Mouse (Mus musculus) heart, postnatal 0 days (tissue): Measurements from ENCODE around the gene Trak1. TPM values are rescaled to one million over a fixed set of nuclear protein-coding genes. Genes with fewer than 3 reads are reported as not detected.
A peak's percentile ranks its signal among the peaks of the same experiment; 100 is the strongest.

Source experiments
- ATAC-seq: fragments of 200-750 bp; cut with Nextera tagmentation; 2 replicates; pipeline ENCODE4 v1.8.0; 2017; ENCODE audit warnings: low read depth, moderate number of reproducible peaks, moderate library complexity; ENCODE audit not compliant: insufficient read depth
- DNase-seq: peaks from one replicate; pipeline ENCODE4 v3.0.0-alpha.2; 2016; ENCODE audit warnings: low spot score
- H3K27ac ChIP-seq: fragments of 300-500 bp; sonication (generic); 2 replicates; pipeline ENCODE4 v1.5.1; 2014; ENCODE audit warnings: low read depth, mild to moderate bottlenecking
- H3K27me3 ChIP-seq: fragments of 300-500 bp; sonication (generic); 2 replicates; pipeline ENCODE4 v1.6.1; 2014; ENCODE audit warnings: low read length, mixed read lengths; ENCODE audit not compliant: control insufficient read depth, insufficient read depth
- H3K36me3 ChIP-seq: fragments of 300-500 bp; sonication (generic); replicated peaks from 2 replicates; pipeline ENCODE4 v1.6.1; 2014; ENCODE audit warnings: low read length, mixed read lengths; ENCODE audit not compliant: control insufficient read depth, insufficient read depth
- H3K4me1 ChIP-seq: fragments of 300-500 bp; sonication (generic); 2 replicates; pipeline ENCODE4 v1.6.1; 2014; ENCODE audit warnings: antibody characterized with exemption; ENCODE audit not compliant: control insufficient read depth, insufficient read depth
- H3K4me2 ChIP-seq: fragments of 300-500 bp; sonication (generic); 2 replicates; pipeline ENCODE4 v1.6.1; 2014; ENCODE audit warnings: low read depth, mild to moderate bottlenecking, low read length, moderate library complexity
- H3K4me3 ChIP-seq: fragments of 300-500 bp; sonication (generic); 2 replicates; pipeline ENCODE4 v1.5.1; 2014; ENCODE audit warnings: low read depth, low read length
- H3K9ac ChIP-seq: fragments of 300-500 bp; sonication (generic); replicated peaks from 2 replicates; pipeline ENCODE4 v1.6.1; 2014; ENCODE audit warnings: low read depth, low read length, mixed read lengths
- H3K9me3 ChIP-seq: fragments of 300-500 bp; sonication (generic); replicated peaks from 2 replicates; pipeline ENCODE4 v1.6.1; 2016; ENCODE audit warnings: low read length; ENCODE audit not compliant: control insufficient read depth
- CTCF ChIP-seq: IDR thresholded peaks from 2 replicates; pipeline ENCODE4 v1.5.1; 2016; ENCODE audit warnings: antibody characterized with exemption, control low read depth, low read depth
- EP300 ChIP-seq: IDR thresholded peaks from 2 replicates; pipeline ENCODE4 v1.6.1; 2016; ENCODE audit warnings: antibody characterized with exemption, low read depth
- WGBS: fragments of 180-500 bp; shearing (Covaris S2); extraction: QIAGEN DNeasy Blood & Tissue Kit; methylation state at CpG from one replicate; pipeline ENCODE4 v1.1.7; 2014; 5-methylcytosine and 5-hydroxymethylcytosine counted together
- polyA plus RNA-seq: library from polyadenylated mRNA; unstranded; fragments of >200 nt; fragmentation: Nextera tagmentation; extraction: Ambion mirVana; gene quantifications from 2 replicates; pipeline ENCODE4 v1.2.1, GENCODE M21; 2015
- total RNA-seq: library from RNA; depleted of rRNA; stranded (reverse); fragments of >200 nt; gene quantifications from 2 replicates; pipeline ENCODE4 v1.2.3, GENCODE M21; 2014; ENCODE audit warnings: low replicate concordance

Trak1 gene
- total and polyA plus RNA-seq, 2 experiments from 2014 or later, result 59.3 to 113 TPM

DNA sequence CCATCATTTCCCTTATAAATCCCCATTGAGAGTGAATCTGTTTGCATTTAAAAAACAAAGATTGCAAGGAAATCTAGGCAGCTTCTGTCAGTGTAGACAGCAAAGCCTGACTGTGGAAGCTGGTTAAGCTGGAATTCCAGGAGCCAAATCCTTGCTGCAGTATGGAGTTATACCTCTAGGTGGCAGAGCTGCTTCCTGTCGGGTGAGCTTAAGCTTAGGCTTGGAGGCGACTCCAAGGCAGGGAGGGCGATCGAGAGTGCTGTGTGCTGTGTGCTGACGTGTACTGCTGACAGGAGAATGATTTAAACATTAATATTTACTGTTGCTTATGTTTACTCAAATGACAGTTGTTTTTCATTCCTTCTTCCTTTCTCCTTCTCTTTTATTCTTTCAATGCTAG lies 95.1 kb downstream of the Trak1 start:
- ATAC-seq, result peak; percentile 53; the same call in 1 of the 2 replicates
- Histone ChIP-seq H3K4me2 (no peak overlapping the region), H3K36me3 (peaks cover 52% of the 10 kb centered on the region), H3K9me3 (no peaks in the 10 kb centered on the region), H3K4me1 (peaks cover 11% of the 10 kb centered on the region), H3K27me3 (no peaks in the 10 kb centered on the region), H3K27ac (no peak overlapping the region), H3K9ac (no peak overlapping the region), H3K4me3 (no peak overlapping the region)
- TF ChIP-seq EP300 (no peak), CTCF (peak; percentile 81)
- DNase-seq, result peak; percentile 67
- 22% methylated on average over 5 of the region's 5 CpGs for WGBS

GRCm38 (mm10) chr9:121393104-121393503 lies 95.8 kb downstream of the Trak1 start:
- no peak for ATAC-seq
- WGBS, result 92% methylated on average over 4 of the region's 4 CpGs
- no peak overlapping the region for H3K4me2 ChIP-seq

GRCm38 (mm10) chr9:121394882-121395281 lies 97.6 kb downstream of the Trak1 start:
- no peak for TF ChIP-seq EP300
- TF ChIP-seq CTCF, result no peak
- Histone ChIP-seq H3K4me3 (no peak overlapping the region), H3K4me1 (peaks cover 12% of the 10 kb centered on the region), H3K9me3 (no peaks in the 10 kb centered on the region), H3K9ac (no peak overlapping the region), H3K4me2 (no peak overlapping the region), H3K27ac (no peak overlapping the region), H3K36me3 (peaks cover 49% of the 10 kb centered on the region), H3K27me3 (no peaks in the 10 kb centered on the region)
- ATAC-seq, result no peak
- WGBS, result 82% methylated on average over 2 of the region's 2 CpGs
- DNase-seq, result no peak

More at GRCm38 (mm10) chr9:121393104-121393503, 95.8 kb downstream of the Trak1 start:
- Histone ChIP-seq H3K4me1 (peaks cover 9% of the 10 kb centered on the region), H3K27ac (no peak overlapping the region), H3K27me3 (no peaks in the 10 kb centered on the region), H3K4me3 (no peak overlapping the region), H3K9ac (no peak overlapping the region), H3K36me3 (peaks cover 52% of the 10 kb centered on the region), H3K9me3 (no peaks in the 10 kb centered on the region)
- DNase-seq, result no peak
- no peak for TF ChIP-seq EP300
- peak; percentile 30; the same call in 1 of the 2 replicates for TF ChIP-seq CTCF

DNA sequence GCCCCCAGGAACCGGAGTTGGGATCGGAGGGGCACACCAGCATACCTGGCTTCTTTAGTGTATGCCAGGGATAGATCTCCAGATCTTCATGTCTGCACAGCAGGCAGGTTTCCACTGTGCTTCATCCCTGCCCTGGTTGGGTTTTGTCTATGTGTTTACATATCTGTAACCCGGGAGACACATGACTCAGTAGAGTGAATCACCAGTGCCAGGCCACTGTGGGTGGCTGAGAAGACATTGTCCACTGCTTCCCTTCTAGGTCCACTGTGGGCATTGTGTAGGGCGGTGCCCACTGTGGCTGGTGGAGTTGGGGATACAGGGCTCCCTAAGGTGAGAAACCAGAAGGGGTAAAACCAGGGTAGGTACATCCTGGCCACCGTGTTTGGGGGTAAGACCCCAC lies 98.5 kb downstream of the Trak1 start:
- H3K9me3 ChIP-seq, result no peaks in the 10 kb centered on the region
- DNase-seq (no peak), ATAC-seq (no peak)
- WGBS, result 91% methylated on average over 5 of the region's 5 CpGs
- no peak overlapping the region for H3K4me2 ChIP-seq
- TF ChIP-seq CTCF, result no peak
- TF ChIP-seq EP300, result no peak
- peaks cover 51% of the 10 kb centered on the region for H3K36me3 ChIP-seq
- no peak overlapping the region for H3K27ac ChIP-seq
- no peak overlapping the region for H3K4me3 ChIP-seq
- no peaks in the 10 kb centered on the region for H3K27me3 ChIP-seq
- H3K9ac ChIP-seq, result no peak overlapping the region
- H3K4me1 ChIP-seq, result peaks cover 12% of the 10 kb centered on the region

- 0 out of 2 replicates have a peak overlapping the region, but pooled peaks have one; percentile 10 for H3K4me2 ChIP-seq
- DNase-seq, result no peak
- 61% methylated on average over 17 of the region's 17 CpGs for WGBS
- TF ChIP-seq EP300, result no peak
- no peaks in the 10 kb centered on the region for H3K9me3 ChIP-seq
- H3K27me3 ChIP-seq, result no peaks in the 10 kb centered on the region
- H3K4me1 ChIP-seq, result peaks cover 12% of the 10 kb centered on the region
- 0 out of 2 replicates have a peak, but pooled peaks have one; percentile 5 for ATAC-seq
- H3K27ac ChIP-seq, result 0 out of 2 replicates have a peak overlapping the region, but pooled peaks have one; percentile 20
- no peak overlapping the region for H3K9ac ChIP-seq
- H3K36me3 ChIP-seq, result peaks cover 33% of the 10 kb centered on the region
- H3K4me3 ChIP-seq, result no peak overlapping the region
Observed at GRCm38 (mm10) chr9:121398100-121398760, 100.9 kb downstream of the Trak1 start.

DNA sequence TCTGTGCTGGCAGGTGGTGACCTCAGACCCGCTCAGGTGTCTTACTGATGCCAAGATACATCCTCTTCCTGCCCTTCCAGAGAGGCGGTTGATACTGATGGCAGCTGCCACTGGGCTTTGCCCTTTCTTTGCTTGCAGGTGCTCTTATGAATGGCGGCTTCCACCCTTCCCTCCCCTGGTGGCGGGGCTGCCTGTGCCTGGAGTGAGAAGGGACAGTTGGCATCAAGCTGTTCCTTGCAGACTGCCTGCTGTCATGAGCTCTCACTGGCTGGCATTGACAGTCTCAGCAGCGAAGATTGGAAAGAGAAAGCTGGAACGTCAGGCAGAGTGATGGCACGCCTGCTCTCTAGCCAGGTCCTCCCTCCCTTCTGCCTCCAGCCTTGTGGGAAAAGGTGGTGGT lies 101.5 kb downstream of the Trak1 start:
- Histone ChIP-seq H3K9me3 (no peaks in the 10 kb centered on the region), H3K4me2 (no peak overlapping the region), H3K4me1 (peaks cover 12% of the 10 kb centered on the region), H3K36me3 (peaks cover 31% of the 10 kb centered on the region), H3K9ac (no peak overlapping the region), H3K27ac (0 out of 2 replicates have a peak overlapping the region, but pooled peaks have one; percentile 20), H3K4me3 (no peak overlapping the region), H3K27me3 (no peaks in the 10 kb centered on the region)
- ATAC-seq (0 out of 2 replicates have a peak, but pooled peaks have one; percentile 10), DNase-seq (no peak)
- no peak for TF ChIP-seq CTCF
- no peak for TF ChIP-seq EP300
- 64% methylated on average over 7 of the region's 7 CpGs for WGBS
